Mouse (Mus musculus) layer of hippocampus, adult 2 months (tissue): ENCODE measurements at regions not wholly inside any gene's neighbourhood (a gene's known extent, or its start where the extent isn't known, plus 50 kb on each side); places are given as distances from the start of the nearest gene placed in this dataset.

Source experiments
- DNase-seq, 2 experiments: peaks; one replicate each; pipeline ENCODE4 v3.0.0; 2022; ENCODE audit warnings: low spot score in 2 of 2
- H3K27ac ChIP-seq: fragments of 200-600 bp; 2 replicates; pipeline ENCODE4 v1.8.1; 2022
- H3K4me3 ChIP-seq: fragments of 200-600 bp; 2 replicates; pipeline ENCODE4 v1.8.1; 2022; ENCODE audit warnings: mild to moderate bottlenecking
- CTCF ChIP-seq: fragments of 200-600 bp; conservative IDR thresholded peaks from 2 replicates; pipeline ENCODE4 v1.8.1; 2022; ENCODE audit warnings: antibody characterized with exemption, mild to moderate bottlenecking, moderate library complexity

- no peak for DNase-seq
- peak overlapping the region; percentile 42 for H3K4me3 ChIP-seq
- no peak for TF ChIP-seq CTCF
- H3K27ac ChIP-seq: no peak overlapping the region
These were observed 112.1 kb upstream of the Stmnd1 start for GRCm38 (mm10) chr13:46161261-46162024.

GRCm38 (mm10) chr13:46159354-46159753 is 114.2 kb upstream of the Stmnd1 start:
- no peak for TF ChIP-seq CTCF
- Histone ChIP-seq H3K4me3 (no peak overlapping the region), H3K27ac (no peak overlapping the region)
- no peak for DNase-seq

- DNase-seq: no peak
- no peak for TF ChIP-seq CTCF
- Histone ChIP-seq H3K27ac (no peak overlapping the region), H3K4me3 (no peak overlapping the region)
These were observed 120.0 kb upstream of the Stmnd1 start for GRCm38 (mm10) chr13:46153282-46154260.

- DNase-seq: no peak
- no peak overlapping the region for H3K27ac ChIP-seq
- H3K4me3 ChIP-seq: no peak overlapping the region
- no peak for TF ChIP-seq CTCF
These were observed 133.5 kb upstream of the Stmnd1 start for GRCm38 (mm10) chr13:46140006-46140405.

- no peak for TF ChIP-seq CTCF
- Histone ChIP-seq H3K27ac (no peak overlapping the region), H3K4me3 (no peak overlapping the region)
- DNase-seq: no peak
These were observed 134.3 kb upstream of the Stmnd1 start for GRCm38 (mm10) chr13:46139251-46139650.

GRCm38 (mm10) chr13:46135411-46135810 is 138.1 kb upstream of the Stmnd1 start:
- TF ChIP-seq CTCF: no peak
- H3K4me3 ChIP-seq: no peak overlapping the region
- no peak for DNase-seq
- H3K27ac ChIP-seq: no peak overlapping the region

GRCm38 (mm10) chr13:46129236-46129855 is 144.2 kb upstream of the Stmnd1 start:
- peak in 1 of 2 experiments; percentile 11 for DNase-seq

GRCm38 (mm10) chr13:46123446-46123845 is 150.1 kb upstream of the Stmnd1 start:
- Histone ChIP-seq H3K4me3 (no peak overlapping the region), H3K27ac (no peak overlapping the region)
- TF ChIP-seq CTCF: no peak
- DNase-seq: no peak

More at GRCm38 (mm10) chr13:46129236-46129855, 144.2 kb upstream of the Stmnd1 start:
- no peak for TF ChIP-seq CTCF
- Histone ChIP-seq H3K4me3 (no peak overlapping the region), H3K27ac (no peak overlapping the region)

GRCm38 (mm10) chr13:46116576-46116975 is 151.8 kb upstream of the Atxn1 start:
- Histone ChIP-seq H3K27ac (no peak overlapping the region), H3K4me3 (no peak overlapping the region)
- TF ChIP-seq CTCF: no peak
- no peak for DNase-seq

- H3K27ac ChIP-seq: no peak overlapping the region
- no peak for TF ChIP-seq CTCF
- H3K4me3 ChIP-seq: no peak overlapping the region
- DNase-seq: no peak
These were observed 140.2 kb upstream of the Atxn1 start for GRCm38 (mm10) chr13:46104971-46105370.

GRCm38 (mm10) chr13:46098621-46099020 is 133.8 kb upstream of the Atxn1 start:
- TF ChIP-seq CTCF: no peak
- Histone ChIP-seq H3K4me3 (no peak overlapping the region), H3K27ac (no peak overlapping the region)
- no peak for DNase-seq

GRCm38 (mm10) chr13:46098131-46098530 is 133.3 kb upstream of the Atxn1 start:
- Histone ChIP-seq H3K4me3 (no peak overlapping the region), H3K27ac (no peak overlapping the region)
- no peak for TF ChIP-seq CTCF
- DNase-seq: no peak

- no peak for DNase-seq
- H3K27ac ChIP-seq: peak overlapping the region; percentile 77; the same call in 1 of the 2 replicates
- H3K4me3 ChIP-seq: no peak overlapping the region
- no peak for TF ChIP-seq CTCF
These were observed 132.2 kb upstream of the Atxn1 start for GRCm38 (mm10) chr13:46096968-46097367.
